Mouse (Mus musculus): Measurements from ENCODE around the gene Krtap1-4. TPM values are rescaled to one million over a fixed set of nuclear protein-coding genes. Genes with fewer than 3 reads are reported as not detected.

Gene Krtap1-4
- polyA plus RNA-seq, 1 experiment from 2014 or later, result not detected

GRCm38 (mm10) chr11:99557976-99558745 is 25.3 kb downstream of the Krtap1-4 start:
- Histone ChIP-seq H3K36me3 (ENCODE audit: control insufficient read depth, insufficient read depth, low read length) (no peaks in the 10 kb centered on the region), H3K27ac (ENCODE audit: low read depth, low read length) (no peak overlapping the region), H3K4me1 (ENCODE audit: control insufficient read depth, insufficient read depth, low read depth, low read length) (no peaks in the 10 kb centered on the region), H3K27me3 (replicated peaks; ENCODE audit: control insufficient read depth, insufficient read depth, low read length) (no peaks in the 10 kb centered on the region), H3K4me2 (ENCODE audit: low read length) (no peak overlapping the region), H3K9ac (ENCODE audit: low read depth, low read length) (no peak overlapping the region), H3K9me3 (ENCODE audit: control insufficient read depth, low read length) (no peaks in the 10 kb centered on the region), H3K4me3 (ENCODE audit: low read length) (no peak overlapping the region)
- ATAC-seq, result no peak
- WGBS, result 82% methylated on average over 3 of the region's 3 CpGs

GRCm38 (mm10) chr11:99556753-99557152 is 26.7 kb downstream of the Krtap1-4 start, which contains the start of gene Krtap3-2:
Krtap3-2 (minus strand) TSS chr11:99556853.
- Histone ChIP-seq H3K4me1 (ENCODE audit: control insufficient read depth, insufficient read depth, low read depth, low read length) (no peaks in the 10 kb centered on the region), H3K27ac (ENCODE audit: low read depth, low read length) (no peak within 1 kb of the TSS), H3K9me3 (ENCODE audit: control insufficient read depth, low read length) (no peaks in the 10 kb centered on the region), H3K27me3 (replicated peaks; ENCODE audit: control insufficient read depth, insufficient read depth, low read length) (no peaks in the 10 kb centered on the region), H3K9ac (ENCODE audit: low read depth, low read length) (no peak within 1 kb of the TSS), H3K4me3 (ENCODE audit: low read length) (no peak within 1 kb of the TSS), H3K4me2 (ENCODE audit: low read length) (no peak within 1 kb of the TSS), H3K36me3 (ENCODE audit: control insufficient read depth, insufficient read depth, low read length) (no peaks in the 10 kb centered on the region)
- 90% methylated on average over 2 of the region's 2 CpGs for WGBS
- ATAC-seq, result no peak

GRCm38 (mm10) chr11:99556195-99556594 is 27.3 kb downstream of the Krtap1-4 start:
- H3K4me2 ChIP-seq (ENCODE audit: low read length), result no peak overlapping the region
- H3K36me3 ChIP-seq (ENCODE audit: control insufficient read depth, insufficient read depth, low read length), result no peaks in the 10 kb centered on the region
- H3K27ac ChIP-seq (ENCODE audit: low read depth, low read length), result no peak overlapping the region
- H3K27me3 ChIP-seq (replicated peaks; ENCODE audit: control insufficient read depth, insufficient read depth, low read length), result no peaks in the 10 kb centered on the region
- H3K4me3 ChIP-seq (ENCODE audit: low read length), result no peak overlapping the region
- ATAC-seq, result no peak
- no peak overlapping the region for H3K9ac ChIP-seq (ENCODE audit: low read depth, low read length)
- WGBS, result 92% methylated on average over 2 of the region's 2 CpGs
- no peaks in the 10 kb centered on the region for H3K4me1 ChIP-seq (ENCODE audit: control insufficient read depth, insufficient read depth, low read depth, low read length)
- no peaks in the 10 kb centered on the region for H3K9me3 ChIP-seq (ENCODE audit: control insufficient read depth, low read length)

- Histone ChIP-seq H3K4me1 (ENCODE audit: control insufficient read depth, insufficient read depth, low read depth, low read length) (no peaks in the 10 kb centered on the region), H3K9me3 (ENCODE audit: control insufficient read depth, low read length) (no peaks in the 10 kb centered on the region), H3K36me3 (ENCODE audit: control insufficient read depth, insufficient read depth, low read length) (no peaks in the 10 kb centered on the region), H3K4me2 (ENCODE audit: low read length) (no peak within 1 kb of the TSS), H3K9ac (ENCODE audit: low read depth, low read length) (no peak within 1 kb of the TSS), H3K27me3 (replicated peaks; ENCODE audit: control insufficient read depth, insufficient read depth, low read length) (no peaks in the 10 kb centered on the region), H3K4me3 (ENCODE audit: low read length) (no peak within 1 kb of the TSS), H3K27ac (ENCODE audit: low read depth, low read length) (no peak within 1 kb of the TSS)
- WGBS, result 74% methylated on average over 4 of the region's 4 CpGs
- ATAC-seq, result no peak
These were observed 32.7 kb downstream of the Krtap1-4 start, which contains the start of gene Krtap3-3 for GRCm38 (mm10) chr11:99550765-99551164. Krtap3-3 (minus strand) TSS chr11:99550865.

- H3K4me1 ChIP-seq (ENCODE audit: control insufficient read depth, insufficient read depth, low read depth, low read length), result no peaks in the 10 kb centered on the region
- H3K27ac ChIP-seq (ENCODE audit: low read depth, low read length), result no peak overlapping the region
- no peak overlapping the region for H3K9ac ChIP-seq (ENCODE audit: low read depth, low read length)
- no peaks in the 10 kb centered on the region for H3K36me3 ChIP-seq (ENCODE audit: control insufficient read depth, insufficient read depth, low read length)
- no peak overlapping the region for H3K4me2 ChIP-seq (ENCODE audit: low read length)
- H3K4me3 ChIP-seq (ENCODE audit: low read length), result no peak overlapping the region
- H3K9me3 ChIP-seq (ENCODE audit: control insufficient read depth, low read length), result no peaks in the 10 kb centered on the region
- ATAC-seq, result no peak
- no peaks in the 10 kb centered on the region for H3K27me3 ChIP-seq (replicated peaks; ENCODE audit: control insufficient read depth, insufficient read depth, low read length)
These were observed 35.6 kb downstream of the Krtap1-4 start for GRCm38 (mm10) chr11:99547892-99548291.

- 40% methylated on average over 9 of the region's 9 CpGs for WGBS
- Histone ChIP-seq H3K4me3 (ENCODE audit: low read length) (no peak overlapping the region), H3K27ac (ENCODE audit: low read depth, low read length) (no peak overlapping the region), H3K36me3 (ENCODE audit: control insufficient read depth, insufficient read depth, low read length) (no peaks in the 10 kb centered on the region), H3K27me3 (replicated peaks; ENCODE audit: control insufficient read depth, insufficient read depth, low read length) (no peaks in the 10 kb centered on the region), H3K4me1 (ENCODE audit: control insufficient read depth, insufficient read depth, low read depth, low read length) (peaks cover 4% of the 10 kb centered on the region; the same call in 1 of the 2 replicates), H3K4me2 (ENCODE audit: low read length) (peak overlapping the region; percentile 18; the same call in 1 of the 2 replicates), H3K9me3 (ENCODE audit: control insufficient read depth, low read length) (no peaks in the 10 kb centered on the region), H3K9ac (ENCODE audit: low read depth, low read length) (no peak overlapping the region)
- ATAC-seq, result peak; percentile 77
These were observed 43.7 kb downstream of the Krtap1-4 start for GRCm38 (mm10) chr11:99539721-99540120.

Other genes with a start within 250 kb of the Krtap1-4 start
- gene Krt26, start 245.7 kb downstream of the Krtap1-4 start, polyA plus RNA-seq (2015; fragmentation: Nextera tagmentation; extraction: Ambion mirVana), result 0.37 and 0.41 TPM in 2 replicates
- gene Krt27, start 232.6 kb downstream of the Krtap1-4 start, polyA plus RNA-seq (2015; fragmentation: Nextera tagmentation; extraction: Ambion mirVana), result 0.10 and 0.41 TPM in 2 replicates
- gene Krt28, start 208.8 kb downstream of the Krtap1-4 start, polyA plus RNA-seq (2015; fragmentation: Nextera tagmentation; extraction: Ambion mirVana), result 0.52 and 0.55 TPM in 2 replicates
- gene Krt10, start 194.3 kb downstream of the Krtap1-4 start, polyA plus RNA-seq (2015; fragmentation: Nextera tagmentation; extraction: Ambion mirVana), result 22.8 and 27.5 TPM in 2 replicates
- 0.19 TPM in 1 of 2 replicates, not detected in the other for gene Krt12, start 161.4 kb downstream of the Krtap1-4 start, polyA plus RNA-seq (2015; fragmentation: Nextera tagmentation; extraction: Ambion mirVana)
- gene Krt20, start 145.5 kb downstream of the Krtap1-4 start, polyA plus RNA-seq (2015; fragmentation: Nextera tagmentation; extraction: Ambion mirVana), result 0.10 and 0.19 TPM in 2 replicates
- 0.19 and 0.22 TPM in 2 replicates for gene Krt23, start 90.5 kb downstream of the Krtap1-4 start, polyA plus RNA-seq (2015; fragmentation: Nextera tagmentation; extraction: Ambion mirVana)
- gene Krt39, start 62.3 kb downstream of the Krtap1-4 start, polyA plus RNA-seq (2015; fragmentation: Nextera tagmentation; extraction: Ambion mirVana), result not detected in 2 replicates
- gene Krt40, start 40.5 kb downstream of the Krtap1-4 start, polyA plus RNA-seq (2015; fragmentation: Nextera tagmentation; extraction: Ambion mirVana), result not detected in 2 replicates
- not detected in 2 replicates for gene Krtap3-3, start 32.8 kb downstream of the Krtap1-4 start, polyA plus RNA-seq (2015; fragmentation: Nextera tagmentation; extraction: Ambion mirVana)
- gene Krtap3-2, start 26.8 kb downstream of the Krtap1-4 start, polyA plus RNA-seq (2015; fragmentation: Nextera tagmentation; extraction: Ambion mirVana), result not detected in 2 replicates
- not detected in 2 replicates for gene Gm11939, start 24.2 kb downstream of the Krtap1-4 start, polyA plus RNA-seq (2015; fragmentation: Nextera tagmentation; extraction: Ambion mirVana)
- gene Krtap3-1, start 17.0 kb downstream of the Krtap1-4 start, polyA plus RNA-seq (2015; fragmentation: Nextera tagmentation; extraction: Ambion mirVana), result not detected in 2 replicates
- gene Krtap1-5, start 2.6 kb downstream of the Krtap1-4 start, polyA plus RNA-seq (2015; fragmentation: Nextera tagmentation; extraction: Ambion mirVana), result not detected in 2 replicates
- not detected in 2 replicates for gene Krtap1-3, start 7.7 kb upstream of the Krtap1-4 start, polyA plus RNA-seq (2015; fragmentation: Nextera tagmentation; extraction: Ambion mirVana)
- not detected in 2 replicates for gene Krtap9-3, start 14.5 kb upstream of the Krtap1-4 start, polyA plus RNA-seq (2015; fragmentation: Nextera tagmentation; extraction: Ambion mirVana)
- not detected in 2 replicates for gene Gm11938, start 19.7 kb upstream of the Krtap1-4 start, polyA plus RNA-seq (2015; fragmentation: Nextera tagmentation; extraction: Ambion mirVana)
- gene Gm11937, start 26.5 kb upstream of the Krtap1-4 start, polyA plus RNA-seq (2015; fragmentation: Nextera tagmentation; extraction: Ambion mirVana), result not detected in 2 replicates
- gene Krtap2-4, start 31.2 kb upstream of the Krtap1-4 start, polyA plus RNA-seq (2015; fragmentation: Nextera tagmentation; extraction: Ambion mirVana), result not detected in 2 replicates
- gene Gm11562, start 36.8 kb upstream of the Krtap1-4 start, polyA plus RNA-seq (2015; fragmentation: Nextera tagmentation; extraction: Ambion mirVana), result not detected in 2 replicates
- gene Krtap4-1, start 44.6 kb upstream of the Krtap1-4 start, polyA plus RNA-seq (2015; fragmentation: Nextera tagmentation; extraction: Ambion mirVana), result not detected in 2 replicates
- gene Krtap4-2, start 51.4 kb upstream of the Krtap1-4 start, polyA plus RNA-seq (2015; fragmentation: Nextera tagmentation; extraction: Ambion mirVana), result not detected in 2 replicates
- not detected in 2 replicates for gene Krtap4-7, start 60.4 kb upstream of the Krtap1-4 start, polyA plus RNA-seq (2015; fragmentation: Nextera tagmentation; extraction: Ambion mirVana)
- gene Gm11555, start 66.6 kb upstream of the Krtap1-4 start, polyA plus RNA-seq (2015; fragmentation: Nextera tagmentation; extraction: Ambion mirVana), result not detected in 2 replicates
- gene Gm11563, start 75.3 kb upstream of the Krtap1-4 start, polyA plus RNA-seq (2015; fragmentation: Nextera tagmentation; extraction: Ambion mirVana), result not detected in 2 replicates
- not detected in 2 replicates for gene Krtap4-6, start 82.3 kb upstream of the Krtap1-4 start, polyA plus RNA-seq (2015; fragmentation: Nextera tagmentation; extraction: Ambion mirVana)
- not detected in 2 replicates for gene Gm14190, start 107.1 kb upstream of the Krtap1-4 start, polyA plus RNA-seq (2015; fragmentation: Nextera tagmentation; extraction: Ambion mirVana)
- gene Gm14180, start 150.6 kb upstream of the Krtap1-4 start, polyA plus RNA-seq (2015; fragmentation: Nextera tagmentation; extraction: Ambion mirVana), result not detected in 2 replicates
- not detected in 2 replicates for gene Gm11595, start 189.3 kb upstream of the Krtap1-4 start, polyA plus RNA-seq (2015; fragmentation: Nextera tagmentation; extraction: Ambion mirVana)
- not detected in 2 replicates for gene Krtap4-8, start 197.1 kb upstream of the Krtap1-4 start, polyA plus RNA-seq (2015; fragmentation: Nextera tagmentation; extraction: Ambion mirVana)
- gene Krtap4-9, start 201.5 kb upstream of the Krtap1-4 start, polyA plus RNA-seq (2015; fragmentation: Nextera tagmentation; extraction: Ambion mirVana), result not detected in 2 replicates
- gene Gm11596, start 209.8 kb upstream of the Krtap1-4 start, polyA plus RNA-seq (2015; fragmentation: Nextera tagmentation; extraction: Ambion mirVana), result not detected in 2 replicates
- gene Gm11569, start 215.3 kb upstream of the Krtap1-4 start, polyA plus RNA-seq (2015; fragmentation: Nextera tagmentation; extraction: Ambion mirVana), result not detected in 2 replicates
- gene Gm11554, start 220.8 kb upstream of the Krtap1-4 start, polyA plus RNA-seq (2015; fragmentation: Nextera tagmentation; extraction: Ambion mirVana), result not detected in 2 replicates
- not detected in 2 replicates for gene Krtap4-13, start 226.2 kb upstream of the Krtap1-4 start, polyA plus RNA-seq (2015; fragmentation: Nextera tagmentation; extraction: Ambion mirVana)
- not detected in 2 replicates for gene Gm11564, start 232.0 kb upstream of the Krtap1-4 start, polyA plus RNA-seq (2015; fragmentation: Nextera tagmentation; extraction: Ambion mirVana)

All from hindbrain, embryonic 16.5 days (tissue).